Mouse (Mus musculus) bone marrow, adult 2 months (tissue): ENCODE data around the gene Spen. TPM values are rescaled to one million over a fixed set of nuclear protein-coding genes. Genes with fewer than 3 reads are reported as not detected.

Experiments
- H3K27ac ChIP-seq: fragments of 200-500 bp; 2 replicates; pipeline ENCODE4 v1.5.1; 2012; ENCODE audit warnings: low read depth, mild to moderate bottlenecking, control low read depth, inconsistent platforms, low read length; ENCODE audit not compliant: control insufficient read depth, poor library complexity, insufficient read depth
- H3K4me1 ChIP-seq: fragments of 200-500 bp; 2 replicates; pipeline ENCODE4 v1.6.1; 2011; ENCODE audit warnings: low read length; ENCODE audit not compliant: control insufficient read depth, insufficient read depth
- H3K4me3 ChIP-seq: fragments of 200-500 bp; replicated peaks from 2 replicates; pipeline ENCODE3; 2011; ENCODE audit warnings: mild to moderate bottlenecking, low read depth, low read length, control low read depth; ENCODE audit not compliant: control insufficient read depth
- CTCF ChIP-seq: fragments of 200-500 bp; IDR thresholded peaks from 2 replicates; pipeline ENCODE4 v1.5.1; 2011; ENCODE audit warnings: low read length, control low read depth; ENCODE audit not compliant: control insufficient read depth, insufficient read depth
- POLR2A ChIP-seq: fragments of 200-500 bp; IDR thresholded peaks from 2 replicates; pipeline ENCODE4 v1.6.1; 2011; ENCODE audit warnings: low read depth, mild to moderate bottlenecking, control low read depth, low read length, borderline replicate concordance; ENCODE audit not compliant: control insufficient read depth
- WGBS: fragments of 180-500 bp; shearing (Covaris S2); methylation state at CpG from one replicate; pipeline ENCODE4 v1.1.7; 2018; 5-methylcytosine and 5-hydroxymethylcytosine counted together
- polyA plus RNA-seq: library from polyadenylated mRNA; stranded (reverse); fragments of >200 nt; gene quantifications from 2 replicates; pipeline ENCODE4 v1.2.4, GENCODE M21; 2011; ENCODE audit warnings: low replicate concordance; ENCODE audit not compliant: missing spikeins, insufficient read depth, insufficient read length

Spen gene
- polyA plus RNA-seq, 1 experiment = 33.2 TPM

GRCm38 (mm10) chr4:141427921-141428320 lies 110.5 kb downstream of the Spen start:
- 90% methylated on average over 13 of the region's 13 CpGs for WGBS
- H3K4me1 ChIP-seq = no peaks in the 10 kb centered on the region
- no peak for TF ChIP-seq POLR2A
- no peak for TF ChIP-seq CTCF
- no peak overlapping the region for H3K27ac ChIP-seq
- no peak overlapping the region for H3K4me3 ChIP-seq

GRCm38 (mm10) chr4:141426796-141427745 lies 111.3 kb downstream of the Spen start:
- 79% methylated on average over 10 of the region's 10 CpGs for WGBS
- Histone ChIP-seq H3K4me3 (no peak overlapping the region), H3K27ac (no peak overlapping the region), H3K4me1 (no peaks in the 10 kb centered on the region)
- TF ChIP-seq CTCF = no peak
- no peak for TF ChIP-seq POLR2A

- H3K4me1 ChIP-seq = no peaks in the 10 kb centered on the region
- no peak overlapping the region for H3K27ac ChIP-seq
- TF ChIP-seq POLR2A (no peak), CTCF (no peak)
- 4% methylated on average over 35 of the region's 36 CpGs for WGBS
- H3K4me3 ChIP-seq = no peak overlapping the region
Measured at GRCm38 (mm10) chr4:141425484-141426479, 112.6 kb downstream of the Spen start.

GRCm38 (mm10) chr4:141423691-141424431 lies 114.5 kb downstream of the Spen start:
- WGBS = 89% methylated on average over 13 of the region's 13 CpGs
- TF ChIP-seq CTCF = no peak
- TF ChIP-seq POLR2A = no peak
- no peak overlapping the region for H3K27ac ChIP-seq
- H3K4me1 ChIP-seq = peaks cover 1% of the 10 kb centered on the region; the same call in 1 of the 2 replicates
- no peak overlapping the region for H3K4me3 ChIP-seq

- Histone ChIP-seq H3K4me1 (peaks cover 1% of the 10 kb centered on the region; the same call in 1 of the 2 replicates), H3K4me3 (no peak overlapping the region), H3K27ac (no peak overlapping the region)
- TF ChIP-seq POLR2A = no peak
- no peak for TF ChIP-seq CTCF
- 89% methylated on average over 5 of the region's 5 CpGs for WGBS
Measured at GRCm38 (mm10) chr4:141423288-141423687, 115.1 kb downstream of the Spen start.

GRCm38 (mm10) chr4:141422841-141423240 lies 115.6 kb downstream of the Spen start:
- TF ChIP-seq POLR2A (no peak), CTCF (no peak)
- H3K4me3 ChIP-seq = no peak overlapping the region
- peaks cover 1% of the 10 kb centered on the region; the same call in 1 of the 2 replicates for H3K4me1 ChIP-seq
- WGBS = 83% methylated on average over 5 of the region's 5 CpGs
- H3K27ac ChIP-seq = no peak overlapping the region

GRCm38 (mm10) chr4:141421423-141421822 lies 117.0 kb downstream of the Spen start:
- Histone ChIP-seq H3K4me1 (peaks cover 1% of the 10 kb centered on the region; the same call in 1 of the 2 replicates), H3K27ac (no peak overlapping the region), H3K4me3 (no peak overlapping the region)
- WGBS = 81% methylated on average over 14 of the region's 14 CpGs
- TF ChIP-seq CTCF (no peak), POLR2A (no peak)
